Mouse (Mus musculus): ENCODE results near the gene Hba-a1. TPM values are rescaled to one million over a fixed set of nuclear protein-coding genes. Genes with fewer than 3 reads are reported as not detected.

Gene Hba-a1
- polyA plus RNA-seq, 1 experiment, result 2,752 TPM

GRCm38 (mm10) chr11:32299865-32300264 lies 16.6 kb downstream of the Hba-a1 start, which contains the start of gene Hbq1a:
Gene Hbq1a (plus strand): TSS chr11:32300069.
- TF ChIP-seq CTCF (IDR thresholded peaks at IDR 0.05; ENCODE audit: borderline replicate concordance, extremely low read depth, insufficient read depth, insufficient read length), result peak; percentile 67

GRCm38 (mm10) chr11:32300279-32301267 lies 17.3 kb downstream of the Hba-a1 start:
- no peak for TF ChIP-seq CTCF (IDR thresholded peaks at IDR 0.05; ENCODE audit: borderline replicate concordance, extremely low read depth, insufficient read depth, insufficient read length)
- TF ChIP-seq POLR2A (IDR thresholded peaks at IDR 0.05; ENCODE audit: borderline replicate concordance, extremely low read depth, insufficient read depth, insufficient read length, poor library complexity, severe bottlenecking), result no peak
- DNase-seq (ENCODE audit: low read depth), result peak; percentile 13

More at GRCm38 (mm10) chr11:32299865-32300264, 16.6 kb downstream of the Hba-a1 start, which contains the start of gene Hbq1a:
- DNase-seq (ENCODE audit: low read depth), result peak; percentile 49

- no peak for TF ChIP-seq CTCF (IDR thresholded peaks at IDR 0.05; ENCODE audit: borderline replicate concordance, extremely low read depth, insufficient read depth, insufficient read length)
- TF ChIP-seq POLR2A (IDR thresholded peaks at IDR 0.05; ENCODE audit: borderline replicate concordance, extremely low read depth, insufficient read depth, insufficient read length, poor library complexity, severe bottlenecking), result no peak
- no peak for DNase-seq (ENCODE audit: low read depth)
These were observed 18.2 kb downstream of the Hba-a1 start for GRCm38 (mm10) chr11:32301506-32301905.

- TF ChIP-seq POLR2A (IDR thresholded peaks at IDR 0.05; ENCODE audit: borderline replicate concordance, extremely low read depth, insufficient read depth, insufficient read length, poor library complexity, severe bottlenecking), result no peak
- TF ChIP-seq CTCF (IDR thresholded peaks at IDR 0.05; ENCODE audit: borderline replicate concordance, extremely low read depth, insufficient read depth, insufficient read length), result no peak
These were observed 19.6 kb downstream of the Hba-a1 start for GRCm38 (mm10) chr11:32302824-32303419.

GRCm38 (mm10) chr11:32303455-32303854 lies 20.1 kb downstream of the Hba-a1 start:
- DNase-seq (ENCODE audit: low read depth), result no peak
- TF ChIP-seq CTCF (IDR thresholded peaks at IDR 0.05; ENCODE audit: borderline replicate concordance, extremely low read depth, insufficient read depth, insufficient read length) (no peak), POLR2A (IDR thresholded peaks at IDR 0.05; ENCODE audit: borderline replicate concordance, extremely low read depth, insufficient read depth, insufficient read length, poor library complexity, severe bottlenecking) (no peak)

More at GRCm38 (mm10) chr11:32302824-32303419, 19.6 kb downstream of the Hba-a1 start:
- DNase-seq (ENCODE audit: low read depth), result peak; percentile 62

- TF ChIP-seq POLR2A (IDR thresholded peaks at IDR 0.05; ENCODE audit: borderline replicate concordance, extremely low read depth, insufficient read depth, insufficient read length, poor library complexity, severe bottlenecking) (no peak), CTCF (IDR thresholded peaks at IDR 0.05; ENCODE audit: borderline replicate concordance, extremely low read depth, insufficient read depth, insufficient read length) (no peak)
- DNase-seq (ENCODE audit: low read depth), result no peak
These were observed 23.7 kb downstream of the Hba-a1 start for GRCm38 (mm10) chr11:32307006-32307405.

GRCm38 (mm10) chr11:32309446-32309845 lies 26.1 kb downstream of the Hba-a1 start:
- TF ChIP-seq CTCF (IDR thresholded peaks at IDR 0.05; ENCODE audit: borderline replicate concordance, extremely low read depth, insufficient read depth, insufficient read length), result no peak
- TF ChIP-seq POLR2A (IDR thresholded peaks at IDR 0.05; ENCODE audit: borderline replicate concordance, extremely low read depth, insufficient read depth, insufficient read length, poor library complexity, severe bottlenecking), result no peak

GRCm38 (mm10) chr11:32309928-32310327 lies 26.6 kb downstream of the Hba-a1 start:
- TF ChIP-seq POLR2A (IDR thresholded peaks at IDR 0.05; ENCODE audit: borderline replicate concordance, extremely low read depth, insufficient read depth, insufficient read length, poor library complexity, severe bottlenecking) (no peak), CTCF (IDR thresholded peaks at IDR 0.05; ENCODE audit: borderline replicate concordance, extremely low read depth, insufficient read depth, insufficient read length) (no peak)
- DNase-seq (ENCODE audit: low read depth), result no peak

More at GRCm38 (mm10) chr11:32309446-32309845, 26.1 kb downstream of the Hba-a1 start:
- DNase-seq (ENCODE audit: low read depth), result no peak

- no peak for DNase-seq (ENCODE audit: low read depth)
- TF ChIP-seq CTCF (IDR thresholded peaks at IDR 0.05; ENCODE audit: borderline replicate concordance, extremely low read depth, insufficient read depth, insufficient read length) (no peak), POLR2A (IDR thresholded peaks at IDR 0.05; ENCODE audit: borderline replicate concordance, extremely low read depth, insufficient read depth, insufficient read length, poor library complexity, severe bottlenecking) (no peak)
These were observed 32.7 kb downstream of the Hba-a1 start for GRCm38 (mm10) chr11:32316009-32316408.

- DNase-seq (ENCODE audit: low read depth), result no peak
- TF ChIP-seq POLR2A (IDR thresholded peaks at IDR 0.05; ENCODE audit: borderline replicate concordance, extremely low read depth, insufficient read depth, insufficient read length, poor library complexity, severe bottlenecking) (no peak), CTCF (IDR thresholded peaks at IDR 0.05; ENCODE audit: borderline replicate concordance, extremely low read depth, insufficient read depth, insufficient read length) (no peak)
These were observed 37.3 kb downstream of the Hba-a1 start for GRCm38 (mm10) chr11:32320507-32321195.

GRCm38 (mm10) chr11:32321196-32321565 lies 37.9 kb downstream of the Hba-a1 start:
- peak; percentile 69 for DNase-seq (ENCODE audit: low read depth)
- TF ChIP-seq CTCF (IDR thresholded peaks at IDR 0.05; ENCODE audit: borderline replicate concordance, extremely low read depth, insufficient read depth, insufficient read length), result peak; percentile 71
- no peak for TF ChIP-seq POLR2A (IDR thresholded peaks at IDR 0.05; ENCODE audit: borderline replicate concordance, extremely low read depth, insufficient read depth, insufficient read length, poor library complexity, severe bottlenecking)
